Mouse (Mus musculus): ENCODE data around the gene Itga11. TPM values are rescaled to one million over a fixed set of nuclear protein-coding genes. Genes with fewer than 3 reads are reported as not detected.
"Not testable (repeated sequence)": the region's sequence is repeated elsewhere in the genome, so short reads cannot be mapped to it uniquely, and the experiment has no call there.

Itga11 gene
- polyA plus RNA-seq, 1 experiment: not detected

DNA sequence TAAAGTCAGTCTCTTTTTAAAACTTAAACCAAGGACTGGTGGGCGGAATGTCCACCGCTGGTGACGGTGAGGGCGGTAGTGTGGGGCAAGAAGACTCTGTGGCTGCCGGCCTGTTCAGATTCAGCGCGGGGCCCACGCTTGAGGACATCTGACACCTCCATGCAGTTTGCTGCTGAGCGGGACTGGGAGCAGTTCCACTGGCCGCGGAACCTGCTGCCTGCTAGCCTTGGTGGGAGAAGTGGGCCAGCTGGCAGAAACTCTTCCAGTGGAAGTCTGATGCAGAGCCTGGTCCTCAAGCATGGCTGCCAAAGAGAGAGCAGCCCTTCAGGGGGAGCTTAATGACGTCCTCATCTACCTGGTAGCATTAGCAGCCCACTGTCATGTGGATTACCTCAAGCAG lies 112.2 kb downstream of the Itga11 start:
- TF ChIP-seq GATA1 (IDR thresholded peaks at IDR 0.05; ENCODE audit: low read length) (no peak), TAL1 (IDR thresholded peaks at IDR 0.05; ENCODE audit: low read length) (no peak)
- H3K36me3 ChIP-seq (ENCODE audit: control insufficient read depth): peaks cover 36% of the 10 kb centered on the region
- H3K9me3 ChIP-seq (ENCODE audit: control insufficient read depth, low read length): no peaks in the 10 kb centered on the region
- H3K4me1 ChIP-seq (ENCODE audit: control insufficient read depth): peaks cover 9% of the 10 kb centered on the region
- no peaks in the 10 kb centered on the region for H3K27me3 ChIP-seq (ENCODE audit: control insufficient read depth)
- H3K4me3 ChIP-seq (replicated peaks): no peak overlapping the region

DNA sequence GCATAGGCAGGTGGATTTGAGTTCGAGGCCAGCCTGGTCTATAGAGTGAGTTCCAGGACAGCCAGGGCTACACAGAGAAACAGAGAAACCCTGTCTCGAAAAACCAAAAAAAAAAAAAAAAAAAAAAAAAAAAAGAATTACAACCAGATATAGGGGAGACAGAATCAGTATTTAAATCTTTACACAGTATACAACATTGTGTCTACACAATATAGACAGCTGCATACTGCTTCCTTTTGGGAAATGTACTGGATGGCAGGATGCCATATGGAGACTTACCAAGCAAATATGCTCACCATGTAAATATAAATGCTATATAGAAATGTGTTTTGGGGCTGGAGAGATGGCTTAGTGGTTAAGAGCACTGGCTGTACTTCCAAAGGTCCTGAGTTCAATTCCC lies 121.6 kb downstream of the Itga11 start:
- H3K36me3 ChIP-seq (ENCODE audit: control insufficient read depth): peaks cover 70% of the 10 kb centered on the region
- not testable (repeated sequence) for H3K27me3 ChIP-seq (ENCODE audit: control insufficient read depth); H3K9me3 ChIP-seq (ENCODE audit: control insufficient read depth, low read length); H3K4me1 ChIP-seq (ENCODE audit: control insufficient read depth); H3K4me3 ChIP-seq (replicated peaks)

DNA sequence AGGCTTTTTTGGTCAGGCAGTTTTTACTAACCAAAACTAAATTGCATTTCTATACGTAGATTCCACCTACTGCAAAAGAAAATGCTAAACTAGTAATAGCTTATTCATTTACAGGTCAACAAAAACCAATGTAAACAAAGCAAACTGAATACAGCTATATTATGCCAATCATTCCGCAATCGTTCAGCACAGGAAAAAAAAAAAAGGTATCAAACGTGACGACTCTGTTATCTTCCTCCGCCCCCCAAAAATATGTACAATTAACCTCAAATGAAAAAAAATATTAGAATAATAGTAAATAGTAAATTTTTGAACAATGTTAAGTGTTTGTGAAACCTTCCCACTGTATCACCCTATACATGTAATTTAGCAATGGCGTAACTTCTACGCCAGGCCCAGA lies 132.5 kb downstream of the Itga11 start:
- peak overlapping the region; percentile 67 for H3K4me3 ChIP-seq (replicated peaks)
- peaks cover 43% of the 10 kb centered on the region for H3K4me1 ChIP-seq (ENCODE audit: control insufficient read depth)
- H3K36me3 ChIP-seq (ENCODE audit: control insufficient read depth): peaks cover 23% of the 10 kb centered on the region
- no peaks in the 10 kb centered on the region for H3K27me3 ChIP-seq (ENCODE audit: control insufficient read depth)
- H3K9me3 ChIP-seq (ENCODE audit: control insufficient read depth, low read length): no peaks in the 10 kb centered on the region
- no peak for TF ChIP-seq TAL1 (IDR thresholded peaks at IDR 0.05; ENCODE audit: low read length)
- TF ChIP-seq GATA1 (IDR thresholded peaks at IDR 0.05; ENCODE audit: low read length): no peak

DNA sequence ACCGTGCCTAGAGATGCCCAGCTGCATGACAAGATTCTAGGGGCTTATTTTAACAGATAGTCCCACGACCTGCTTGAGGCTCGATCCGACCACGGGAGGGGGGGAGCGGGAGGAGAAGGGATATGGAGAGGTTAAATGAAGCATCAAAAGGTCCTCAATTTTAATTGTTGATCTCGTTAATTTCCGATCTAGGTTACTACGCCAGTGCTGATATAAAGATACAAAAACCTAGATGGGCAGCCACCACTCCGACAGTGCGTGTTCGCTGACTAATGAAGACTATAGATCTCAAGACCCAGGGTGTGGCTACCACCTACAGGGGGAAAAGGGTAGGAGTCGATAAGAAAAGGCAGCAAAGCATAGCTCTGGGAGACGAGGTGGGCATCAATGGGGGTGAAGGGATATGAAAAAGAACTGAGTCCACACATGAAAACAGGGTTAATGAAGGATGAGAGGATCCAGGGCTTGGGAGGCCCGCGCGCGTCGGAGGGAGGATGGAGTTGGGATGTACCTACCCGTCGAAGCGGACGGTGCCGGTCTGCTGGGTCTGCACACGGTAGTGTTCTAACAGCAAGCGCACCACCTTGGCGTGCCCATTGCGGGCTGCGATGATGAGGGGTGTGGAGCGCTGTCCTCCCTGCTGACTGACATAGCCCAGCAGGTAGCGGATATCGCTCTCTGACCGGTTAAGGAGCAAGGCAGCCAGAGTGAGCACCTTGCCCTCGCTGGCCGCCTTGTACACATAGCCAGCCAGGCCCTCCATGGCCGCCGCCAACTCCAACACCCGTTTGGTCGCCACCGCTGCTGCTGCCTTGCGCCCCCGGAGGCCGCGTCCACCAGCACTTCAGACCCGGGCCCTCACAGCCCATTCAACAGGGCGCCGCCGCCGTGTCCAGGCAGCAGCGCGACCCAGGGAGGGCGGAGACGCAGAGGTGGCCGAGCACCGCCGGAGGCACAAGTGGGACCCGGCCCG lies 133.2 kb downstream of the Itga11 start:
- H3K4me1 ChIP-seq (ENCODE audit: control insufficient read depth): peaks cover 43% of the 10 kb centered on the region
- H3K36me3 ChIP-seq (ENCODE audit: control insufficient read depth): peaks cover 20% of the 10 kb centered on the region
- no peaks in the 10 kb centered on the region for H3K27me3 ChIP-seq (ENCODE audit: control insufficient read depth)
- TF ChIP-seq GATA1 (IDR thresholded peaks at IDR 0.05; ENCODE audit: low read length) (peak; percentile 17; the same call in 1 of the 2 replicates), TAL1 (IDR thresholded peaks at IDR 0.05; ENCODE audit: low read length) (no peak)
- peak overlapping the region; percentile 67 for H3K4me3 ChIP-seq (replicated peaks)
- H3K9me3 ChIP-seq (ENCODE audit: control insufficient read depth, low read length): no peaks in the 10 kb centered on the region

DNA sequence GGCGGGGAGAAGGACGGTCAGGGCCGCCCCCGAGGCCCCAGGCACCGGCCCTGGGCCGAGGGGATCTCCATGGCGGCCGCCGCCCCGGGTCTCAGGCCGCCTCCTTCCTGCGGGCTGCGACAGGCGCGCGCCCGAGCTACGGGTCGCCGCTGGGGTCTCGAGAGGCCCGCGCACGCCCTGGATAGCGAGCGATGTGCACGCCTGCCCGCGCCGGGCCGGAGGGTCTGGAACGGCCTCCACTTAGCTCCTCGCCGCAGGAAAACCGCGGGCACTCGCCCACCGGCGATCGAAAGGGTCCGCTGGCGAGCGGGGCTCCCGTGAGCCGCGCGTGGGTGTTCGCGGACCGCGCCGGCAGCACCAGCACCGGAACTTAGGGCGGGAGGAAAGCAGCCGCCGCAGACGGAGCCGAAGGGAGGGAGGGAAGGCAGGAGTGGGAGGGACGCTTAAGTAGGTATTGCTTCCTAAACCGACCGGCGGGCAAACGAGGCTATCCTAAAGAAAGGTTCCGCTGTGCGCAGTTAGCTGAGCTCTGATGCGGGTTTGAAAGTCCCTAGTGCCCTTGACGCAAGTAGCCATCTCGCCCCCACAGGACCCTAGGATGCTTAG lies 134.0 kb downstream of the Itga11 start, which contains the start of gene Fem1b:
Fem1b (minus strand) TSS at position 419 of the 606 bp plus-strand sequence.
- Histone ChIP-seq H3K27me3 (ENCODE audit: control insufficient read depth) (no peaks in the 10 kb centered on the region), H3K4me1 (ENCODE audit: control insufficient read depth) (peaks cover 41% of the 10 kb centered on the region), H3K9me3 (ENCODE audit: control insufficient read depth, low read length) (no peaks in the 10 kb centered on the region), H3K36me3 (ENCODE audit: control insufficient read depth) (peaks cover 17% of the 10 kb centered on the region), H3K4me3 (replicated peaks) (peak within 1 kb of the TSS; percentile 67)
- TF ChIP-seq TAL1 (IDR thresholded peaks at IDR 0.05; ENCODE audit: low read length): no peak
- no peak for TF ChIP-seq GATA1 (IDR thresholded peaks at IDR 0.05; ENCODE audit: low read length)

DNA sequence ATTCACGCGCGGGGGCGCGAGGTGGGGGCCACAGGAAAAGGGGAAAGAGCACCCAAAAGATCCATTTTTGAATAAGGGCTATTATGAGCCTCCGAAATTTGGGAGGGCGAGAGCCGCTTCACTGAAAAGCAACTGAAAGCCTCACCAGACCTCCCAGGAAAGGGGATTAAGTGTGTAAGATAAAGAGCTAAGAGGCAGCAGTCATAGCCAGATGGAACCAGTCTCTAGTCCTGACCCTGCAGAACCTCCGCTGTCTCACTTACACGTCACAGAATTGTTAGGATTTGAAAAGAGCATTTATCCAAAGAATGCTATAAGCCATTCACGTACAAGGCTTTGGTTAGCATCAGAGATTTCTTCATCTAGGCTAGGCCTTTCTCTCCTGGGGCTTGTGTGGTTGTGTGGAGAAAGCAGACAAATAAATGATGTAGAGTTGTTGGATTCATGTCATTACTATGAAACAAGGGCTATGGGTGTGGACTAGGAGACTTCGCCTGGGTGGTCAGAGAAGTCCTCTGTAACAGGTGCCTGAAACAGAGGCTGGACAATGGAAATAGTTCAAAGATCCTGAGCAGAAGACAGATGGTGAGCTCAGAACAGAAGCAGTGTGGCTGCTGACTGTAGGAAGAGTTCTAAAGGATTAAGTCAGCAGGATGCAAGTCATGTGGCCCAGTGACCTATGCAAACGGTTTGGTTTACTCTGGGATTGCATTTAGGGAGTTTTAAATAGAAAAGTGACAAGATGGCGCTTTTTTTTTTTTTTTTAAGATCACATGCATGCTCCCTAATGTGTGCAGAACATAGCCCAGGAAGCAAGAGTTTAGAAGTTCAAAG lies 134.8 kb downstream of the Itga11 start:
- TF ChIP-seq TAL1 (IDR thresholded peaks at IDR 0.05; ENCODE audit: low read length) (no peak), GATA1 (IDR thresholded peaks at IDR 0.05; ENCODE audit: low read length) (no peak)
- H3K4me3 ChIP-seq (replicated peaks): peak overlapping the region; percentile 67
- no peaks in the 10 kb centered on the region for H3K9me3 ChIP-seq (ENCODE audit: control insufficient read depth, low read length)
- peaks cover 17% of the 10 kb centered on the region for H3K36me3 ChIP-seq (ENCODE audit: control insufficient read depth)
- peaks cover 41% of the 10 kb centered on the region for H3K4me1 ChIP-seq (ENCODE audit: control insufficient read depth)
- no peaks in the 10 kb centered on the region for H3K27me3 ChIP-seq (ENCODE audit: control insufficient read depth)

DNA sequence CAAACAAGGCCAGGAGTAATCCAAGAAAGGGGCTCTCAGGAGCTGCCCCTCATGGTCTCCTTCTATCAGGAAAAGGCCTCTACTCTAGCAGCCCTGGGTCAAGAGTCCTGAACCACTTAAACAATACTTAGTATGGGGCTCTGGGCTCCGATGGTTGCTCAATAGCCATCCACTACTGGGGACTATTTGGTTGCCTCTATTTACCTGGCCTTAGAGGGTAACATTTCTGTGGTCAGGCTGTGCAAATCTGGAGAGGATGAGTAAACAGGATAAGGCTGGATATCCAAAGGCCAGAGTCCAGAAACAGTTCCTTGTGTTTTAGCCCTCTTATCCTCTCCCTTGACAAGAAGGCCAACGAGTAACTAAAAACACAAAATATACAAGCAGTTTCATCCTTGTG lies 137.1 kb downstream of the Itga11 start:
- H3K4me1 ChIP-seq (ENCODE audit: control insufficient read depth): peaks cover 26% of the 10 kb centered on the region
- H3K27me3 ChIP-seq (ENCODE audit: control insufficient read depth): no peaks in the 10 kb centered on the region
- no peak for TF ChIP-seq TAL1 (IDR thresholded peaks at IDR 0.05; ENCODE audit: low read length)
- no peak for TF ChIP-seq GATA1 (IDR thresholded peaks at IDR 0.05; ENCODE audit: low read length)
- H3K36me3 ChIP-seq (ENCODE audit: control insufficient read depth): no peaks in the 10 kb centered on the region
- no peak overlapping the region for H3K4me3 ChIP-seq (replicated peaks)
- no peaks in the 10 kb centered on the region for H3K9me3 ChIP-seq (ENCODE audit: control insufficient read depth, low read length)

DNA sequence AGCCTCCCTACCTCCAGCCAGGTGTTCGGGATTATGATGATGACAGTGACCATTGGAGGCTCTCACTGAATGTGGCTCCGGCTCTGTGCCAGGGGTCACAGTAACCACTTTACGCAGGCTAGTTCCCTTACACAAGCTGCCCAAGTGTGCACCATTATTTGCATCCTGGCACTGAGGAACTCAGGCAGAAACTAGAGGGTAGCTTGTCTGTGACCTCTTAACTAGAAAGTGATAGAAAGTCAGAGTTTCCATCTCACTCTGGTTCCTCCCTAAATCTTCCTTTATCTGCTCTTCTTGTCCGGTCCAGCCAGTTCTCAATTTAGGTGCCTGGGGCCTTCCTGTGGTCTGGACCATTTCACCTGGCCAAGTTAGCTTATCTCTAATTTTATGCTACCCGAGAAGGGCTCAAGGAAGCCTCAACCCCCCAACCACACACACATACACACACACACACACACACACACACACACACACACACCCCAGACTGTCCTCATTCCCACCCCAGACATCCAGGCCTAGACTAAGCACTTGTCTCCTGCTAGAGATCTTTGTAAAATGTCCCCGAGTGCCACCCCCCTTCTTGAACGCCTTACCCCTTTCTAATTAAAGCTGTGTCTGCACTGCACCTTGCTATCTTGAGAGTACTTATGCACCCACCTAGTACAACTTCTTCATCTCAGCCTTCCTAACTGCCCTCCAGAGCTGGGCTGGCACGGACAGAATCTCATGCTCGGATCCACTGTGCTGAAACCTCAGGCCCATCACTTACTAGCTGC lies 138.9 kb downstream of the Itga11 start:
- no peak for TF ChIP-seq GATA1 (IDR thresholded peaks at IDR 0.05; ENCODE audit: low read length)
- H3K9me3 ChIP-seq (ENCODE audit: control insufficient read depth, low read length): no peaks in the 10 kb centered on the region
- no peaks in the 10 kb centered on the region for H3K36me3 ChIP-seq (ENCODE audit: control insufficient read depth)
- peaks cover 14% of the 10 kb centered on the region for H3K4me1 ChIP-seq (ENCODE audit: control insufficient read depth)
- H3K4me3 ChIP-seq (replicated peaks): no peak overlapping the region
- H3K27me3 ChIP-seq (ENCODE audit: control insufficient read depth): no peaks in the 10 kb centered on the region

Data from erythroblast, embryonic 14.5 days (primary cell).